Mouse (Mus musculus) embryonic facial prominence, embryonic 12.5 days (tissue): ENCODE results near the gene Utp4. TPM values are rescaled to one million over a fixed set of nuclear protein-coding genes. Genes with fewer than 3 reads are reported as not detected.

Experiments
- polyA plus RNA-seq: library from polyadenylated mRNA; unstranded; fragments of >200 nt; fragmentation: Nextera tagmentation; extraction: Ambion mirVana; gene quantifications from 2 replicates; pipeline ENCODE4 v1.2.1, GENCODE M21; 2016

Utp4 gene
- polyA plus RNA-seq, 1 experiment from 2014 or later, result 71.2 TPM

Other genes starting within 250 kb of the Utp4 start
- gene Tango6, start 210.6 kb upstream of the Utp4 start, polyA plus RNA-seq, result 12.0 and 12.6 TPM in 2 replicates
- gene Has3, start 23.4 kb upstream of the Utp4 start, polyA plus RNA-seq, result 0.22 and 0.54 TPM in 2 replicates
- 18.4 and 21.4 TPM in 2 replicates for gene Sntb2, start 42.1 kb downstream of the Utp4 start, polyA plus RNA-seq
- 85.0 and 87.7 TPM in 2 replicates for gene Vps4a, start 137.6 kb downstream of the Utp4 start, polyA plus RNA-seq
- 53.2 and 57.4 TPM in 2 replicates for gene Pdf, start 155.0 kb downstream of the Utp4 start, polyA plus RNA-seq
- 46.1 and 51.6 TPM in 2 replicates for gene Cog8, start 163.1 kb downstream of the Utp4 start, polyA plus RNA-seq
- gene Nip7, start 163.2 kb downstream of the Utp4 start, polyA plus RNA-seq, result 96.5 and 106 TPM in 2 replicates
- not detected in 2 replicates for gene Tmed6, start 172.0 kb downstream of the Utp4 start, polyA plus RNA-seq
- gene Terf2, start 202.9 kb downstream of the Utp4 start, polyA plus RNA-seq, result 22.4 and 23.6 TPM in 2 replicates